Mouse (Mus musculus) gastrocnemius, adult 8-10 months (tissue): Measurements from ENCODE around the gene Dclre1a. TPM values are rescaled to one million over a fixed set of nuclear protein-coding genes. Genes with fewer than 3 reads are reported as not detected.

ENCODE experiments used
- DNase-seq, 2 experiments: peaks; one replicate each; pipeline ENCODE4 v3.0.0; 2022; ENCODE audit warnings: low spot score in 2 of 2
- total RNA-seq, 4 experiments: library from RNA; stranded (reverse); gene quantifications; 2 replicates each; pipeline ENCODE4 v1.2.4; 2022

Dclre1a gene
- total RNA-seq, 4 experiments from 2014 or later, result 2.8 to 4.5 (median 3.5) TPM

DNA sequence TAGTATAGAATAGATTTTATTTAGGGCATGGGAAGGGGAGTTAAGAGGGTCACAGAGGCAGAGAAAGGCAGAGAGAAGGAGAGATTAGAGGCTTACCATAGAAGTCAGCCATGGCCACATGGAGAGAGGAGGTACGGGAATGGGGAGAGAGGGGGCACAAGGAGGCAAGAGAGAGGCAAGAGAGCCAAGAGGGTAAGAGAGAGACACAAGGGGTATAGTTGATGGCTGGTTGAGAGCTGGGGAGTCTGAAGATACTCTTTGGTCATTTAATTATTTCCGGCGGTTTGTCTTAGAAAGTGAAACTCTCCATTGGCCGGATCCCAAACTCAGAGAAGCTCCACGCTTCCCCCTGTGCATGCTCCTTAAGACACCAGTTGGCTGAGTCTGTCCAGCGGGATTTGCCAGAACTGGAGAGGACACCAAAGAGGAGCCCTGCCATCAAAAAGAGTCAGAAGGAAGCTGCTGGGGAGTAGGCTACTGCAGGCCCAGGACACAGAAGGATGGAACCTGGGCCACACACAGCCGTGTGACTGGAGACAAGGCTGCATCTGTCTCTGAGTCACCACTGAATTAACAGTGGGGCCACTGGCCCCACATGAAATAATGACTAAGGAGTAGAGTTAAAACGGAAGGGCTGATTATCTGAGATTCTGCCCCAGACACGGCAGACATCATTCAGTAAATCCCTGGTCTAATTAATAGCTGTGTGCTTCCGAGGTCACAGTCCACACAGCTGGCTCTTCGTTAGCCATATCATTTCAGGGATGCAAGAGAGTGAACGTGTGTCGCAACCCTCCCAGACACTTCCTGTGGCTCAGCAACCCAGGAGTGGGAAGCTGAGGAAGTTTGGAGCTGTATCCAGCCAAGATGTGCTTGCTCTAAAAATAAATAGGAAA is 62.4 kb downstream of the Dclre1a start:
- peak in 1 of 2 experiments; percentile 13 for DNase-seq

DNA sequence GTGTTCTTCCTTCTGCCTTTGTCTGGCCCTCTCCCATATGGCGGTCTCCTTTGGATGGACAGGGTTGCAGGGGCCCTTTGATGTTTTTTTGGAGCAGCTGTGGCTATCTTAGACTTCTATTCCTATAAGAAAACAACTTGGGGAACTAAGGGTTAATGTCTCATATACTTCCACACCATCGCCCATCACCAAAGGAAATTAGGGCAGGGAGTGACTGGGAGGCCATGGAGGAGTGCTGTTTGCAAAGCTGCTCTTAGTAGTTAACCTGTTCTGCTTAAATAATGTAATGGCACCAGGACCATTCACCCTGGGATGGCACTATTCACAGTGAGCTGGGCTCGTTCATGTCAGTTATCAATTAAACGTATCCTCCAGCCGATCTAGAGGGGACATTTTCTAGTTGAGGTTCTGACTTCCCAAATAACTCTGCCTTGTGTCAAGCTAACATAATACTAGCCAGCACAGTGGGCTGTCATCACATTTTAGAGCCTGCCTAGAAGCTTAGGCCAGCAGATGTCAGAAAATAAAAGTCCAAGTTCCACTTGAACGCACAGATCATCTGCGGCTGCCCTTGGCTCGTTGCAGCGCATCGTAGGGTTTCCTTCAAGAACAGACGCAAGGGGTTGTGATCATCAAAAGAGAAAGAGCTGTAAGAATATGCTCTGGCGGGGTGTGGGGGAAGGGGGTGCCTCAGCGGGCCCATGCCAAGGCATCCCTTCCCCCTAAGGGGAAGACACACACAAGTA is 63.2 kb downstream of the Dclre1a start:
- DNase-seq, result no peak

Other genes starting within 250 kb of the Dclre1a start
- 100 to 1,000 TPM; 779 to 919 (median 871) TPM for gene Nrap, start 158.2 kb downstream of the Dclre1a start, total RNA-seq
- gene Casp7, start 151.1 kb downstream of the Dclre1a start, total RNA-seq, result 1 to 10 TPM; 3.1 to 5.9 (median 4.7) TPM
- gene Plekhs1, start 86.6 kb downstream of the Dclre1a start, total RNA-seq, result under 1 TPM in 1 of 4 experiments, not detected in 3; 0.11 TPM
- 1 to 10 TPM; 8.4 to 9.2 (median 9.0) TPM for gene Nhlrc2, start within 50 bp of the Dclre1a start, total RNA-seq
- under 1 TPM in 2 of 4 experiments, not detected in 2; 0.07 to 0.08 TPM for gene Adrb1, start 174.0 kb upstream of the Dclre1a start, total RNA-seq